Mouse (Mus musculus): ENCODE measurements around the gene Gm37240.

The Gm37240 gene

DNA sequence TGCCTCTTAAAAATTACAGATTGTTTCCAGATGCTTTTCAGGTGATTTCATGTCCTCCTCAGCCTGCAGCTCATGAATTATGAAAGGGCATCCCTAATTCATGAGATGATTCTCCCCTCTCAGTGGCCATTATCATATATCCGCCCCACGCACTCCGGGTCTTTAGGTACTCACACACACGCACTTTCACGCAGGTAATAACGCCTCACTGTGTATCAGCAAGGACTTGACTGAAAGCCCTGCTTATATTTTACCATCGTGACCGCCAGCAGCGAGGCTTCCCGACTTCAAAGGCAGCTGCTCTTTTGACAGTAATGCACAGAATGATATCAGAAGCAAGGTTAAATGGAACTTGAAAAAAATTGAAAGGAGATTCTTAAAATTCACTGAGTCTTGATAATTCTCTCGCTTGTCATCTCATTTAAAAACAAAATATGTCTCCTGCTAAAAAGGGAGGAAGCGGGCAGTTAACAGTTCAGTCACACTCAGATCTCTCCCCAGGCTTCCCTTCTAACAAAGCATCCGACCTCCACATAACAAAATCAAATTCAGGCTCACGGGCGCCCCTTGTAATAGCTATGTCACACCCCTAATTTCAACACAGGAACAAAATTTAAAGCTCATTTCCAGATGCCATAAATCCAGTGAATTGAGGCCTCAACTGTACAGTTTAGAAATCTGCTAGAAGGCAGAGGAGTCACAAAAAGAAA is 66.3 kb downstream of the Gm37240 start:
- no peak for DNase-seq

DNA sequence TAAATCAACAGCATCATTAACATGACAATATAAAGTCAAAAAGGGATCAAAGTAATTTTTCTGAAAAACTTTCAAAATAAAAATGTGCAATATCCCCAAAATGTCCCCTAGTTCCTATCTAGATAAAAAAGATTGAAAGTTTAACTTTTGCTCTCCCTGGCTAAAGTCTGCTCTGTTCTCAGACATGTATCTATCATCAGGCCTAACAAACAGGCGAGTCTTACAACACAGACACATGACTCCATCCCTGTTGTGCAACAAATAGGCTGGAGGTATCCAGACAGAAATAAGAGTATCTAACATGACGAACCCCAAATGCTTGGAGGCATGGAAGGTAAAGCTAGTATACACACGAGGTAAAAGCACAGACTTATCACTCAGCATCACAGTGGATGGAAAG is 68.0 kb downstream of the Gm37240 start:
- DNase-seq: no peak

DNA sequence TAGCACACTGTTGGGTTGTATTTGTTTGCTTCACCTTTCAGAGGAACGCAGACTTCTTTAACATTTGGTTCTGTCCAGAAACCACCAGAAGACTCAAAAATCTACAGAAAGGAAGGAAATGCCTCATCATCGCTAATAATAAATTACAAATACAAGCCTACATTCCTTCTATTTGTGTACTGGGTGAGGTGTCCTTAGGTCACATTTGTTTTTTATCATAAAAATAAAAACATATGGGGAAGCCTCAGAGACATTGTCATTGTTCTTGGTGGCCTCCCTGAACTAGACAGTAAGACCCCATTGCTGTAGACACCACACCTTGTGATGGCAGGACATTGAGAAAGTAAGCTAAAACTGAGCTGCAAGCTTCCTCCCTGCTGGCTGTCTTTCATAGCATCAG is 70.1 kb downstream of the Gm37240 start, which contains the start of gene Fam160a1:
Gene Fam160a1, minus strand, starts transcription at position 101 of the 400 bp plus-strand sequence.
- DNase-seq: no peak

DNA sequence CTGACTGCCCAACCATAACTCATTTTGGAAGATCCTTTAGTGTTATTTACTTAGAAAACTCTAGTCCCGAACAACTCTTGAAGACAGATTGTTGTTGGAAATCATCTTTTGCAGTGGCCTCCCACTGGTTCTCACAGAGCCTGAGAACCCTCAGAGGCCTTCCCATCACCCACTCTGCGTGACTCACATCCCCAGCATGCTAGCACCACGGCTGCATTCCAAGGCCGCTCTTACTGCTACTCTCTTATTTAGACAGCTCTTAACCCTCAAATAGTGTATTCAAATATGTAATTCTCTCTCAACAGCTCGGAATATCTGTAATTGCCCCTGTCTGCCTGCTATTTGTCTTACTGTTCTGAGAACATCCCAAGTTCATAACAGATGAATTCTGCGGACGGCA is 73.1 kb downstream of the Gm37240 start:
- peak; percentile 91 for DNase-seq

DNA sequence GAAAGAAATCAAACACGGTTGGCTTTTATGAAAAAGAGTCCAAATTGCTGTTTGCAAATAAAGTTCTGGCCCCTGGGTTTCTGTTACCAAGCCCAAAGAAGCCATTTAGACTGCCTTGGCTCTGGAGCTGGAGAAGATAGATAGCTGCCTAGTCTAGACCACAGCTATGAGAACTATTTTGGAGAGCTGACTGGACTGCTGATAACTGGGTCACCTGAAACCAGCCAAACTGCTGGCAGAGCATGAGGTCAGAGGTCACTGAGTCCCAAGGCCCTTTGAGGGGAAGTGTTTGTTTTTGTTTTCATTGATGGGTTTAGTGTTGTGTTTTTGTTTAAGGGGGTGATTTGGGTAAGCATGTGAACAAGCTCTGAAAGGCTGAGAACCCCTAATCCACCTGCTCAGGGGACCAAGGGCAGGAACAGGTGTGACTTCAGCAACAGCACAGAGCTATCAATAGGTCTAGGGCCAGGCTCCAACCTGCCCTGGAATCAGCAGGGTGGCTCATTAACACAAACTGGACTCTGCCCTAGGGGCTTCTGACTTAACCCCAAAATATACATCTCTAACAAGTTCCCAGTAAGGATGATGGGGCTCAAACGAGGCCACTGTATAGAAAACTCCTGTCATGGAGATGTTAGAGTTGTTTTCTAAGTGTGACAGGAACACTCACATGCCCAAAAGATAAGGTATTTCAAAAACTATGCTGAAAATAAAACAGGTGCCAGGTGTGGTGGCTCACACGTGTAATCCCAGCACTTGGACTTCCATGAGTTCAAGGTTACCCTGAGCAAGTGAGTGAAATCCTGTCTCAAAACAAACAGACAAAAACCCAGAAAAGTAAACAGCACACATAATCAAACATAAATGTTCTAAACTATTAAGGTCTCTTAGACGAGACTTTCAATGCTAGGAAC is 74.0 kb downstream of the Gm37240 start:
- DNase-seq: peak; percentile 91

DNA sequence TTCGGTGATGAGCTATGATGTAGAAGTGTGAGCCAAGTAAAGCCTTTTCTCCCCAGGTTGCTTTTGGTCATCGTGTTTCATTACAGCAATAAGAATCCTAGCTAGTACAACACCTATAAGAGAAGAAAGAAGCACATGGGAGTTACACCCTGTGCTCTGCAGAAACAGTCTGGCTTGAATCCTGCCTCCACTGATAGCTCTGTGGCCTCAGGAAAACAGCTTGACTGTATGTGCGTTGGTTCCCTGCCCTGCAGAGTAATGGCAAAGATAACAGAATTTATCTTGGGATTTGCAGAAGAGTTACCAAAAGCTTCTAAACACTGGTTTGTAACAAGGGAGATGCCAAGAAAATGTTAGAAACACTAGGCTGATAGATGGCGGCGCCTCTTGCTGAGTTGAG is 75.3 kb downstream of the Gm37240 start:
- DNase-seq: no peak

DNA sequence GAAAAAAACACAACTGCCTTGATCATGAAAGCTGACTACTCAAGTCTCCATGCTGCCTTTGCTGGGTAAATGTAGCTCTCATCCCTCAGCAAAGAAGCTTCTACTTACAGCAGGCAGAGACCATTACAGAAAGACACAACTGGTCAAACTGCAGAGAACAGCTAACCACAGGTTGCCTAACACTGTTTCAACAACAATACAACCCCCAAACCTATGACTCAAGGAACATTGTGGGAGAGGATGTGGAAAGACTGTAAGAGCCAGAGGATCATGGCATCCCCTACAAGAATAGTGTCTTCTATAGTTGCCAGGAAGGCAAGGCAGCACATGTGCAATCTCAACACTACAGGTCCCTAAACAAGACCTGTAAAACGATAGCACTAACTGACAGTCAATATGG is 94.2 kb downstream of the Gm37240 start:
- peak; percentile 19 for DNase-seq

DNA sequence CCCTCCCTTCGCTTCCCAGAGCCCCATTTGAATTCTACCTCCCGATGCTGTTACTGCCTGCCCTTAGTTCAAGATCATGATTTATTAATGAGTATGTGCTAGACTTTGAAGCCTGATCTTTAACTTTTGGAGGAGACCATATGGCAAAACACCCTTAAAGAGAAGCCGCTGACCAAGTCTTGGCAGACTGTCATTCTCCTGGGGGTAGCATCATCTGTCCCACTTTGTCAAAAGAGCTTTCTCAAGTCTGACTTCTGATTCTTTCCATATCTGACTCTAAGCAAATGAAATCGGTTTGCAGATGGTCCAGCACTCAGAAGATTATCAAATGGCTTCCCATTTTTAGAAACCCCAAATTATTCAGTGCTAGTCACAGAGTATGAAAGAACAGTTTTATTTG is 97.6 kb downstream of the Gm37240 start:
- no peak for DNase-seq

DNA sequence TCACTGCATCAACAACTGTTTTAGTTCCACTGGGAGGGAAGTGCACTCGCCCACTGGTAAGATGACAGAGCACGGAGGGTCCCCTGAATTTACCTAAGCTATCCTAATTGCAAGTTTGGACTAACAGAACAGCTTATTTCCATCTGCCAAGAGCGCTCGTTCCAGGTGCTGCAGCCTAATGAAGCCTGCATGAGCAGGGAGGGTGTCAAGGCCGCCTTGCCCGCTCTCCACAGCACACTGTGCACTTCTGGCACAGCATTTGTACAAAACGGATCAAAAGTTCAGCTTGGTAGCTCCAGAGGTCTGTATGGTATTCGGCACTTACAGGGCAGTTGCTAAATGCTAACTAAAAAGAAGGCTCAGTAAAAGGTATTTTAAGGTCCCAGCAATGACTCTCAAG is 100.8 kb downstream of the Gm37240 start:
- DNase-seq: peak; percentile 48

DNA sequence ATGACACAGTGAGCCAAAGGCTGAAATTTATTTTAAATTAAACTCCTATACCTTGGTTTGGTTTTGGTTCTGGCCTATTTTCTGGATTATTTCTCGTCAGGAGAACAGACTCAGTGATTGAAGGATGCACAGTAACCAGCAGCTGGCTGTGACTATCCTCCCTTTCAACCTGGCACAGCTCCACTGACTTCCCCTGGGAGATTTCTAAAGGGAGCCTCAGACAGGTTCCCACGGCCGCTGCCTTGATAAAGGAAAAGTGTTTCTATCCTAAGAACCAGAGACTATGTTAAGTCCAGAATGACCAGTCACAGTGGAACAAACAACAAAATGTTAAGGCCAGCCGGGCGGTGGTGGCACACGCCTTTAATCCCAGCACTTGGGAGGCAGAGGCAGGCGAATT is 106.4 kb downstream of the Gm37240 start:
- DNase-seq: peak; percentile 95

DNA sequence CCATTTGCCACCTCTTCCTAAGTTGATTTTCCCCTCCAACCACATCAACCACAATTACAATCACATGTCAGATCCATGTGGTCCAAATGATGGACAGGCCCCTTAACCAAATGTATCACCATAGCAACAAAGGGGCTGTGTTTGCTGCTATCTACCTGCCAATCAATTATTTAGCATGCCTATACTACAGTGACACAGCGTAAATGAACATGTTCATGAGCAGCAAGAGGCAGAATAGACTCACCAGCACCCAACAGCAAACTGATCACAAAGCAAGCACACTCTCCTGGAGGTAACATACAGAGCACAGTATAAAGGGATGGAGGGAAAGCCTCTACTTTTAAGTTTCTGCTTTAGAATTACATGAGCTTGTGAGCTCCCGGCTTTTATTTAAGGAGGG is 107.0 kb downstream of the Gm37240 start:
- peak; percentile 16 for DNase-seq

DNA sequence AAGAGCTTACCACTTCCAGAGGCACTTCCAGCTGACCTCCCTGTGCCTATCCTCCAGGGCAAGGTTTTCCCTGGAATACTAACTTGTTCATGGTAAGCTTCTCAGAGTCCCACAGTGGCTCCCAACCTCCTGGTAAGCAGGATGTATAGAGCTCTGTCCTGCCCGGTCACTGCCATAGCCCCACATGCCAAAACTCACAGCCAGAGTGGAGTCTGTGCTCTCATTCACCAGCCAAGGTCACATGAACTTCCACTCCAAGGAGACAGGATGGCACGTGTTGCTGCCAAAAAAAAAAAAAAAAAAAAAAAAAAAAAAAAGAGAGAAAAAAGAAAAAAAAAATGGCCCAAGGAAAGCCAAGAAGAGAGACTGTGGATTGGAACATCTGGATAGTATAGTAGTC is 109.5 kb downstream of the Gm37240 start:
- peak; percentile 90 for DNase-seq

DNA sequence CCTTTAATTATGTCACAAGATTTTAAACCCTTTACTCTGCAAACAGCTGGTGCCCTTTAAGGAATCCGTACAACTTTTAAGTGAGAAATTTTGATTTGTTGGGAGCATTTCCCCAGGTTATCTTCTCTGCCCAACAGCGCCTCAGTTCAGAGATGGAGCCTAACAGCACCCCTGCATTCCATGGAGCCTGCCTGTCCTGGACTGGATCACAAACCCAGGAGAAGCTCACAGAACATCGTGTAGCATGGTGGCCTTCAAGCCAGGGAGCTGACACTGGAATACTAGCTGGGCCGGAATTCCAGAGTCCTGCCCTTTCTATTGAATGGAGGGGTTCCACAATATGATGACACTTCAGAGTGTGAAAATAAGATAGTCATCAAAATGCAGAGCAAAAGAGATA is 110.0 kb downstream of the Gm37240 start:
- DNase-seq: peak; percentile 51

DNA sequence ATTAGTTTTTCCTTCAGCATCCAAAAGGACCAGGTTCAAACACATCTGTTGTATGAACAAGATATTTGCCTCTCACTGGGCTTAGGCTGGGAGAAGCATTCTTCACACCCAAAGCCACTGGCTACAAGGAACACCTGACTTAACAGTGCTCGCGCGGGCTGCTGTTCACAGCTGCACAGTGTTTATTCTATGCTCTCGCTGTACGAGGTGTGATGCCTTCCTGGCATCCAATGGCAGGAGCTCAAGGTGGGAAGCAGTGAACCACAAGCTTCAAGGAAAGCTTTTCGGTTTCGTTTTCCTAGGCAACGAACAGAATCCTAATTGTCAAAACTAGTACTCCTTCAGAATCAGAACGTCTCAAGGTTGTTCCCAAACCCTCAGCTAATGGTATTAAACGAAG is 110.6 kb downstream of the Gm37240 start:
- peak; percentile 55 for DNase-seq

DNA sequence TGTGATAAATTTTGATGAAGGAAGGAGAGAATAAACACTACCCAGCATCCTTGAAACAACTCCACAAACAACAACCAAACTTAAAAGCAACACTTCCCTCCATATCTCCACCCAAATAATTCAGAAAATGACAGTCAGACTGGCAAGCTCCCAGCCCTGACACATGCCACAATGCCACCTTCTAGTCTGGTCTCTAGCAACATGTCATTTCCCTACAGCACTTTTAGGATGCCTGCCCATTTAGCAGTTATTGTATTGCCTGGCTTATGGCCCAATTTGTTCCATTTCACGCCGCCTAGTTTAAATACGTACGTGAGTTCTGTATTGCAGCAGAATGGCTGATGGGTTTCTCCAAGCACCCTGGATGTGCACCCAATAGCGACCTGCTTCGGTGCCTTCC is 111.2 kb downstream of the Gm37240 start:
- peak; percentile 66 for DNase-seq

DNA sequence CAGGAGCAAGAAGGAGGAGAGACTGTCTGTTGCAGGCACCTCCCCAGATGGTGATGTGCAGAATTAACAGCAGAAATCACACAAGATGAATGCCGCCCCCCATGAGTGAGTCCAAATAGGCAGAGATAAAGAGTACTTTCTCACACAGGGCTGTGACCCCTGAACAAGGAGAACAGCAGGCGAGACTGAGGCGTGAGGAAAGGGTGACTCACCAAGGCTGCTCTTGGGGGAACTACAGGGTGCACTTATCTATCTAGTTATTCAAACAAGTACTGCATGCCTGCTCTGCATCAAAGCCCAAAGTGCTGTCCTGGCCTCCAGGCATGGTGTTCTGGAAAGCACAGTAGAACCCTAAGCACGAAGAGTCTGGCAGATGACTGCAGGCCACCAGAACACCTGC is 113.4 kb downstream of the Gm37240 start:
- DNase-seq: peak; percentile 87

DNA sequence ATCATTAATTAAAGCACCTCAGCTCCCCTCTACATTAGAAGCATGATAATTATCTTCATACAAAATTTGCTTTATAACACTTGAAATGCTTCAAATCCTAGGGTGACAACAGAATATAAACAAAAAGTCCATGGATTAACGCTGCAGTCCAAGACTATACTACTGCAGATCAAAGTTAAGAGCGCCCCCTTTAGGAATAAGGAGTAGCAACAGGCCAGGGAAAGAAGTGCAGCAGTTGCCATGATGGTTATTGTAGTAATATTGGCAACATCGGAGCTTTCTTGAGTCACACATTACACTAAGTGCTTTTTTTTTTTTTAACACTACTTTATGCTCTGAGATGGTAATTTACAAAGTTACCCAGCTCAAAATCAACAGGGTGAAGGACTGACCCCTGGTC is 113.9 kb downstream of the Gm37240 start:
- DNase-seq: peak; percentile 46

DNA sequence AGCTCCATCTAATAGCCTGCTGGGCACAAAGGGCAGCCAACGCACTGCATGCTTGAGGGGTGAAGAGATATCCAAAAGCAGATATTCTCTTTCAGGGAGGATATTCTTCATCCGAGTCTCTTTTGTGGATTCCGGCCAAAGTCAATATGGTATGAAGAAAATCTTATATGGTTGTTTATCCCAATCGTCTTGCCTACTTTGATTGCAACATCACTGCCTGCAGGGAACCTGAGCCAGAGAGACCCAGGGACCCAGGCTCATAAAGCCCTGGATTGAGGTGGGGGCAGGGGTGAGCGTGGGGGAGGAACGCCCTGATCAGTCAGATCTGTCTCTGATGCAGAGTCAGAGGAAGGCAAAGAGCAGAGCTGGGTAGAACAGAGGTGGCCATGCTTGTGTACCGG is 122.4 kb downstream of the Gm37240 start:
- DNase-seq: peak; percentile 76

DNA sequence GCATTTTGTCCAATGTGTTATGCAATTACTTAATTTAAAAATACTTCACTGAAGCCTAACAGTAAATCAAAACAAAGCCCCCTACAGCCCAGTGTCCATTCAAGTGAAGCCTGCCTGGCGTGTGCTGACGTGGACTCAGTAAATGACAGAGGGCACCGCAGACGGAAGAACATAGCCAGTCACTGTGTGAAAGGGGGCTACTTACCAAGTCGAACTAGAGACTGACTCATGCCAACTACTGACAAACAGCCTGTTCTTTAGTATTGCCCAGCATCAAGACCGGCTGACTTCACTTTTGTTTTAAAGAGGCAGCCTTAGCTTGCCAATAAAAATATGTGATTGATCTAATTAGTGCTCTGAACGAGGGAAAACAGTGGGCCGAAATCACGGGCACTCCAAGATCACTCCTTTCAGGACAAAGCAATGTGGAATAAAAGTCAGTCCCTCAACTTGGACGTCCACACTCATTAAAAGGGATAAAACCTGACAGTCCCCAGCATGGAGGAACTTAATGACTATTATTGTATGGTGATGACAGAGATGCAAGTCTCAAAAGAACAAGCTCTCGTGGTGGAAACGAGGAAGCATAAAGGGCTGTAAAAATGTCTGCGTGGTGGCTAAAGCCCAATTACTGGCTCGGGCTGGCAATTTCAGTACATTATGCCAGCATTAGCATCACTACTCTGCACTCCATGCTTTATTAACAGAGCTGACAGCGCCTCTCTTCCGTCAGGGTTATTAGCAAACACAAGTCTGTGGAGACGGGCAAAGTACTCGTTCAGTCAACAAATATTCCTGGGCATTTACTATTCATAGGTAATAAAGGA is 123.1 kb downstream of the Gm37240 start:
- DNase-seq: peak; percentile 59

DNA sequence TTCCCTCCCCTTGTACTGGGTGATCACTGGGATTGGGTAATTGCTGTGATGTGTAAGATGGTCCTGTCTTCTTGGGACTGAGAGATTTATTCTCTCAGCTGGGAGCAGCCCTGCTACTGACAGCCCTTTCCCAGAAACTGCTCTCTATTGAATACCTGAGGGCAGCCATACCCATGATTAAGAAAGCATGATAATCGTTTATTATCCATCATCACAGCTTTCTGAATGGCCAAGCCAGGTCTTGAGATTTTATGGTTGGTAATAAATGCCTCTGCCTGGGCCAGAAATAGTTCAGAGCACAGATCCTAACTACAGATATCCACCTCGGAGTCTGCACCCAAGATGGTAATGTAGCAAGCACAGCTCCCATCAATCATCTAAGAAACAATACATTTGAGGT is 129.4 kb downstream of the Gm37240 start:
- peak; percentile 3 for DNase-seq

DNA sequence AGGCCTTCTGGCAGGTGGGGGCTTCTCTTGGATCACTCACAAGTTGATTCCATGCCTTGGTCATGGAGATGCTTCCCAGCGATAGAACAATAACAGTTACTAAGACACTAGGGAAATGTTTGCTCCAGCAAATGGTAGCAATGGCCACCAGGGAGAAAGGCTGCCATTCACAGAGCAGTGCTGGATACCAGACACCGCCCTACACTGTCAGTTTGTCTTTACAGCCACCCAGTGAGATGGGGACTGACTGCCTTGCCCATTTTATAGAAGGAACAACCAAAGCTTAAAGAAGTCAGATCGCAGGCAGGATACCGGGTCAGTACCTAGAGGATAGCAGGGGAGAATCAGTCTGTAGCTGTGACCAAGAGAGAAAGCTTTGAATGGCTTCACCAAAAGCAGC is 129.9 kb downstream of the Gm37240 start:
- DNase-seq: peak; percentile 53

DNA sequence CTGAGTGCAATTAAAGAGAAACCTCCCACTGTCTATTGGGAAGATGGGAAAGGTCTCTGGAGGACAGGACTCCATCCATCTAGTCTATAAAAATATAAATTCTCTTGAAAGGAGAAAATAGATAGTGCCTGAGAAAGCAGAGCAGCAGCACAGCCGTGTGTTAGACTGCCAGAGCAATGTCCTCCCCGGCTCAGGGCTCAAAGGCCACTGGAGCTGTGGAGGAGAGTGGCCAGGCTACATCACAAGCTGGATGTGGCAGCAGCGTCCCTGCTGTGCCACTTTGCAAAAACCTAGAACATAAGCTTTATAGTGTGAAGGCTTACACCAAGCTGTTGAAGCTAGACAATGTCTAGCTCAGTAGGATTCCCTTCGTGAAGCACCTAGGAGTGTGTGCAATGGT is 138.0 kb downstream of the Gm37240 start:
- peak; percentile 16 for DNase-seq

DNA sequence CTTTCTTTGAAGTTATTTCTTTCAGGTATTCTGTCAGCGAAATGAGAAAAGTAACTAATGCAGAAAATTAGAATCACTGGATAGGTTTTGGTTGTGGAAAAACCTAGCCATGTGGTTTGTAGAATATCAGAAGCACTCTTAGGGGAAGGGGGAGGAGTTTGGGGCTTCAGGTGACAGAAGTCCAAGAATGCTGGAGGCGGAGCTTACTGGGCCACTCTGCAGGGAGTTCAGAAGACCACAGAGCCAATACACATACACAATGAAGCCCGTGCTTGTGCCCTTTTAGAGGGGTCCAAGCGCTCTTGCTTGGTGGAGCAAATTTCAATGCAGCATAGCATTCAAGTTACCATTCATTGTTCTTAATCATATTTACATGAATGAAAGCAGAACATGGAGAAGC is 138.5 kb downstream of the Gm37240 start:
- peak; percentile 16 for DNase-seq

Data from heart, adult 11 months (tissue).